Mouse (Mus musculus): ENCODE measurements around the gene Snrnp200.

GRCm38 (mm10) chr2:127248334-127249004, 40.3 kb downstream of the Snrnp200 start:
- no peak for TF ChIP-seq GATA1 (IDR thresholded peaks at IDR 0.05; ENCODE audit: borderline replicate concordance, low read length)
- TF ChIP-seq FLI1 (IDR thresholded peaks at IDR 0.05; ENCODE audit: low read length) = no peak

Measured in megakaryocyte, embryonic 14.5 days (primary cell).